Mouse (Mus musculus) gastrocnemius, postnatal 36 days (tissue): ENCODE data around the gene Wdfy3. TPM values are rescaled to one million over a fixed set of nuclear protein-coding genes. Genes with fewer than 3 reads are reported as not detected.

ENCODE experiments used
- DNase-seq, 2 experiments: peaks; one replicate each; pipeline ENCODE4 v3.0.0; 2022
- intact Hi-C: fragments of 180-260 bp; cut with DNase I; formaldehyde crosslinking; loops from one replicate; pipeline ENCODE4 v1.15.1; 2025
- total RNA-seq, 2 experiments: library from RNA; stranded (reverse); gene quantifications; 2 replicates each; pipeline ENCODE4 v1.2.3; 2021

The Wdfy3 gene
- total RNA-seq, 2 experiments from 2014 or later = 18.3 to 21.2 TPM

- intact Hi-C loops = no loop called here
- DNase-seq = no peak
Observed at GRCm38 (mm10) chr5:101896784-101897183, 172.9 kb downstream of the Wdfy3 start.

GRCm38 (mm10) chr5:101895717-101896645, 173.7 kb downstream of the Wdfy3 start:
- intact Hi-C loops = no loop called here
- DNase-seq = no peak

DNA sequence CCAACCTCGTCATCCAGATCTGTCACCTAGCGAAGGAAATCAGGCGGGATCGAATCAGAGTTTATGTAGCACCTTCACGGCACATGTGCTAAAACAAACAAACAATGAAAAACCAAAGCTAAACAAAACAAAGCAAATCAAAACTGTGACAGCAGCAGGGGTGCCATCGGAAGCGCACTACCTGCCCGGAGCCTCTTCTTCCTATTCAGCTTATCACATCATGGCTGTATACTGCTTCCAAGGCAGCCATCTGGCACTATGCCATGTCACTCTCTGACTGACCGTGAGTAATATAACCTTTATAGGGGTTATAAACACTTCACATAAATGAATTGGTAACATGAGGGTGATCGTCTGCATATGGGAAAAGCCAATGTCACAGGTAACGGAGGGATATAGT, 174.6 kb downstream of the Wdfy3 start:
- intact Hi-C loops = no loop called here
- DNase-seq = no peak

- DNase-seq = no peak
- intact Hi-C loops = loop anchor here (2.0 kb wide), 1 partner anchor 181 kb away; no protein-coding TSS in a partner anchor
Observed at GRCm38 (mm10) chr5:101893820-101894515, 175.8 kb downstream of the Wdfy3 start.

DNA sequence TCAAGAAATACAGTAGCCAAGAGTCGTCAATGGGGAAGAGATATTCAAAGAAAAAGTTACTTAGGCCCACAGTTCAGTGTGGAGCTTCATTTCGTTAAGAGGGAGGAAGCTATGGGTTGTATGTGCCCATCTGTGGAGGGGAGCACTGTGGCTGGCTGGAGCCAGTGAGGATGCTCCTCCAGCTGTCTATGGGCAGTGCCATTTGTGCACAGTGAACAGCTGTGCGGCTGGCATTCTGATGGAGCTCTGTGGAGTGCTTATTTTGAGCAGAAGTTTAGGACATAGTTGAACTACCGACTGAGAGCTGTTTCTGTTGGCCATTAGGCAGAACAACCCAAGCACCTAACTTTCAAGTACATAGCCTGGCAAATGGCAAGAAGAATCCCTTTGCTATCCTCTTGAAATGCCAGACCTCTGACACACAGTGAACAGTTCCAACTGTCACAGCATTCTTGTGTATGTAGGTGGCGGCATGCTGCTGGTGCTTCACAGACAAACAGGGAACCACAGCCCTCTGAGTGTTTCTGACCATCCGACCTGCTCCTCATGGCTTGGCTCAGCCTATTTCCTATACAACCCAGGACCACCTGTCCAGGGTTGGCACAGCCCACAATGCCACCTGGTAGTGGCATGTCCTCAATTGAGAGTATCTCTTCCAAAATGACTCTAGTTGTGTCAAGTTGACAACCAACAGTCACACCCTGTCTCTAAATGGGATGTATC, 177.9 kb downstream of the Wdfy3 start:
- intact Hi-C loops = loop anchor here (2.0 kb wide), 1 partner anchor 183 kb away; no protein-coding TSS in a partner anchor
- DNase-seq = no peak

DNA sequence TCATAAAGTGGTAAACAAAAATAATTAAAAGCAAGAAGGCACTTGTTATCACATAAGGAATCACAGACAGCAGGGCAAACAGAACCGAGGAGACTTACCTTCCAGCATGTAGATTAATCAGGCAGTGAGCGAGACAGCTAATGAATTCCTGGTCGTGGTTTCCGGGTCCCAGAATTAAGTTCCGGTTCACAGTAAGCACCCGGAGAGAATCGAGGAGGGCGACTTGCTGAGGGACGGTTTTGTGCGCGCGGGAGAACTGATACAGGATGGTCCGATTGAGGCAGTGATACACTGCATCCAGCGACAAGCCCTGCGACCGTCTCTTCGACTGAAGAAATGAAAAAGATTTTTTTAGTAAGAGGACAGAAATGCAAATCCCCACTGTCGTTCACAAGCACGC, 181.7 kb downstream of the Wdfy3 start:
- intact Hi-C loops = no loop called here
- DNase-seq = no peak

DNA sequence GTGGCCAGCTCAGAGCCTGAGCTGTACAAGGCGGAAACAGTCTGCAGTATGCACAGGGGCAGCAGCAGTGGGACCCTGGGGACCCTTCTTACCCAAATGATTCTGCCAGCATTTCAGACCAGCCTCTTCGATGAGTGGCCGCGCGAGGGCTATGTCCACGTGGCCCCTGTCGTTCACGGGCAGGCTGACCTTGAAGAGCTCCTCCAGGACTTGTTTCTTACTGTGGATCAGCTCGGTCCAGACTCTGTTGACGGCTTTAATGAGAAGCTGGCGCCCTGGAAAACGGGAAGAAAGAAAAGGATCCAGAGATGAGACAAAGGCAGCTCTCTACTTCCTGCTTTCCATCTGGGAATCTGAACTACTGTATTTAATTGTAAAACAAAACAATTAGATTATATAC, 184.7 kb downstream of the Wdfy3 start:
- no peak for DNase-seq
- intact Hi-C loops = no loop called here

DNA sequence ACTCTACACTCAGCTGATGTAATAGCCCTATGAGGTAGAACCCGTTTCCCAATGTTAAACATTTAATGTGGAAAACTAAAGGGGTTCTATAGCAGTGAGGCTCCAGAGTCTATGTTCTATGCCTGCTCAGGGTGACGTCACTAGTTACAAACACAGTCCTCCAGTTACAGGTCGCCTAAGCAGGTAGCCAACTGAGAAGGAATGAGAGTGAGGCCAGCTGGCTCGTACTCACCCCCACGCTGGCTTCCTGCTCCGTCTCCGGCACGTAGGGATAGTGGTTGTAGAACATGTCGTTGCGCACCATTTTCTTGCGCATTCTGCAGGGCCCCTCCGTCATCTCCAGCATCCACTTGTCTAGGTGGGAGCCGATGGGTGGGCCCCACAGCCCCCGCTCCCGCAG, 187.5 kb downstream of the Wdfy3 start:
- no peak for DNase-seq
- intact Hi-C loops = no loop called here

DNA sequence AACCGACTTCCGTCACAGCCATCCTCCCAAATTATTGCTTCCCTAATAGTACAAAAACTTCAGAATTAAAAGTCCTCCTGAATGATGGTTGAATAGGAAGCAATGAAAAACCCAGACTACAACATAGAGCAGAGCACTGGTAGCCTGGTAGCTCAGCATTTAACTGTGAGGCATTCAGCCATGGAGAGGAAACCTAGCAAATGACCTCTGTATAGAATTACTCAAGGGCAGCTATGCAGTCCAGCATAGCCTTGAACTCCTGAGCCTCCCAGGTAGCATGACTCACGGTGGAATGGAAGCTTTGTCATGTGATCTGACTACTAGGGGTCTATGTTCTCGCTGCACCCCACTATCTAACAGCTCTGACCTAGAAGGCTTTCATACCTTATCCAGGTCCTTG, 189.8 kb downstream of the Wdfy3 start:
- no peak for DNase-seq
- intact Hi-C loops = no loop called here

DNA sequence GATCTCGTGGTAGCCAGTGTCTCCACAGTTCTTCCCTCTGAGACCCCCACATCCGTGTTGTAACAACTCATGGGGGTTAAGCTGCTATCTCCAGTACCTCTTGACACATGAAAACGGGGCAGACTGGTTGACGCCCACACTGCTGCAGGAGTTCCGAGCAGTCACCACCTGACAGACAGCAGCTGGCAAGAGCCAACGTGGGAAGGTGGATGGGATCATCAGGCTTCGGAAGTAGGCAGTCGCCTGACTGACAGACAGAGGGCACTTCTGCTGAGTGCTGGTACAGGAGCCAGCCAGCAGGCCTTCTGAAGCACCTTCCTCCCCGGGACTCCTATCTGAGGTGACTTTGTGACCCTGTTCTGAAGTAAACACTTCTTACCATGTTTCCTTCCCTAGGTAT, 191.3 kb downstream of the Wdfy3 start:
- DNase-seq = no peak
- intact Hi-C loops = no loop called here

GRCm38 (mm10) chr5:101876185-101876584, 193.5 kb downstream of the Wdfy3 start:
- DNase-seq = no peak
- intact Hi-C loops = no loop called here

GRCm38 (mm10) chr5:101866722-101867121, 203.0 kb downstream of the Wdfy3 start:
- DNase-seq = no peak
- intact Hi-C loops = no loop called here

- DNase-seq = no peak
- intact Hi-C loops = no loop called here
Observed at GRCm38 (mm10) chr5:101863946-101864345, 205.8 kb downstream of the Wdfy3 start.

DNA sequence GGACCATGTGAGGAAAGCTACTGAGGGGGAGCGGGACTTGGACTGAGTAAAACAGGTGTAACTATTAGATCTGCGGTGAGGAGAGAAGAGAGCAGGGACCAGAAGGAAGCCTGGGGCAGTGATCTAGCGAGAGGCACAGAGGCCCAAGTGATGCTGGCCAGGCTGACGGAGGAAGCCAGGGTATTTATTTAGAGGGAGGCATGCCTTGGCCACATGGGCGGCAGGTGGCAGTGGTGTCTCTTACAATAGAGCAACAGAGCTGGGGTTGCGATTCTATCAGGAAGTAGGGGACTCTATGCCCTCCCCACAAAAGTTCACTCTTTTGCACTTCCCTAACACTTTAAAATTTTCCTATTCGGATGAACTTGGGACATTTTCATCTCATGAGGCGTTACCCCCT, 207.1 kb downstream of the Wdfy3 start:
- intact Hi-C loops = no loop called here
- no peak for DNase-seq

DNA sequence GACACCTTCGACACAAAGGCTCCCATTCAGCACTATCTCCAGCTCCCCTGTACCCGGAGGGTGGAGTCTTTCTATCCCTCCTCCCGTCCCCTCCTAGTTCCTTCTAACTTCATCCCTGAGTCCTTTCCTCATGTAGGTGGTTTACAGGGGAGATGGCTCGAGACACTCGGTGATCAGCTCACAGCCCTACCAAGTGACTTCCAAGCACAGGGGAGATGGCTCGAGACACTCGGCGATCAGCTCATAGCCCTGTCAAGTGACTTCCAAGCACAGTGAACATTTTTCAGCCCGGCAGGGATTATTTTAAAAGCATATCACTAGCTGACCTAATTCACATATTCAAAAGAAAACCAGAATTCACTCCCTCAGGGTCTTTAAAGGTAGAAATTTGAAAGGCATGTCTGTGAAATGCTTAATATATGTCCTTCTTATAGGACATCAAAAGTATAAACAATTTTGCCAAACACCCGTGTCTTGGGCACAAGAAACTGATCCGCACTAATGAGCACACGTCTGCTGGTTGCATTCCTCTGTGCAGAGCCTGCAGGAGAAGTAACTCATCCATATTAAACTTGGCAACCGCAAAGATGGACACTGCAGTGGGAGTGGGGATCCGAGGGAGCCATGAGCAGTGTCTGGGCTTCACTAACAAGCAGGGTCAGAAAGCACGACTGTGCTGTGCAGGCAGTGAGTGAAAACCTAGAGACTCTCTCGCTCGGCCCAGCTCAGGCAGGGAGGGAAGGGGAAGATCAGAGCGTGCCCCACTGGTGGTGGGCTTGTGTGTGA, 207.7 kb downstream of the Wdfy3 start:
- intact Hi-C loops = no loop called here
- DNase-seq = no peak

GRCm38 (mm10) chr5:101858891-101859436, 210.8 kb downstream of the Wdfy3 start:
- intact Hi-C loops = no loop called here

GRCm38 (mm10) chr5:101855475-101855874, 214.2 kb downstream of the Wdfy3 start:
- intact Hi-C loops = no loop called here
- DNase-seq = no peak

More at GRCm38 (mm10) chr5:101858891-101859436, 210.8 kb downstream of the Wdfy3 start:
- DNase-seq = no peak

GRCm38 (mm10) chr5:101854667-101855066, 215.1 kb downstream of the Wdfy3 start:
- no peak for DNase-seq

DNA sequence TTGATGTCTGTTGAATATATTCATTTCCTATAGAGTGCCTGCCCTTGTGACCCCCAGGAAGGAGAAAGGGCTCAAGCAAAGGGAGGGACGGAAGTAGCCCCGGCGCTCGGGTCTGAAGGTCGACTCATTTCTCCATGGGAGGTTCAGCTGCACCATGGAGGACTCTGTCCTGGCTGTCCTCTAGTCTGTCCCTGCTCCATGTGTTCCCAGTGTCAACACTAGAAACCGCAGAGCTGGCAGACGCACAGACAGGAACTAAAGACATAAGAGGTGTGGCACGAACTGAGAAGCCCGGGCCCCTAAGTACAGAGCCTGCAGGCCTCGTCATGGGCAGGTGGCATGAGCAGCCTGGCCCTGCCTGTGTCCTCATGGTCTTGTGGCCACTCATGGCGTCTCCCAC, 215.6 kb downstream of the Wdfy3 start:
- DNase-seq = no peak
- intact Hi-C loops = no loop called here

More at GRCm38 (mm10) chr5:101854667-101855066, 215.1 kb downstream of the Wdfy3 start:
- intact Hi-C loops = no loop called here
